Mouse (Mus musculus) cerebral cortex, adult 2 months (tissue): ENCODE results near the gene Mical2.

ENCODE experiments used
- WGBS: fragments of 180-500 bp; shearing (Covaris S2); methylation state at CpG from one replicate; pipeline ENCODE4 v1.1.7; 2018; 5-methylcytosine and 5-hydroxymethylcytosine counted together

Gene Mical2

DNA sequence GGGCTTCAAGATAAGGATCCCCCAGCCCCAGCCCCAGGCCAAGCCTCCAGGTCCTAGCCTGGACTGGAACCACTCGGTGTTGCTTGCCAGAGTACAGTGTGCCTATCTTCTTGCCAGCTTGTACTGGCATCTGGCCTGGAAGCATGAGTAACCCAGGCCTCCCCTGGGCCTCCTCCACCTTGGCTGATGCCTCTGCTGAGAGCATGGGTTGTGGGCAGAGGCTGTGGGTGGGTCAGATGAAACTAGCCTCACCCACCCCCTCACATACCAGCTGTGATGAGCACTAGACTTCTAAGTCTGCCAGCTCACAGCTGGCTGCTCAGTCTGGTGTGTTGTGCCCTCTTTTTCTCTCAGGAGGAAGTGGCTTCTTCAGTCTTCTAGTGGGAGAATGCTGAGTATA lies 90.6 kb downstream of the Mical2 start:
- 21% methylated on average over 1 of the region's 1 CpGs for WGBS

DNA sequence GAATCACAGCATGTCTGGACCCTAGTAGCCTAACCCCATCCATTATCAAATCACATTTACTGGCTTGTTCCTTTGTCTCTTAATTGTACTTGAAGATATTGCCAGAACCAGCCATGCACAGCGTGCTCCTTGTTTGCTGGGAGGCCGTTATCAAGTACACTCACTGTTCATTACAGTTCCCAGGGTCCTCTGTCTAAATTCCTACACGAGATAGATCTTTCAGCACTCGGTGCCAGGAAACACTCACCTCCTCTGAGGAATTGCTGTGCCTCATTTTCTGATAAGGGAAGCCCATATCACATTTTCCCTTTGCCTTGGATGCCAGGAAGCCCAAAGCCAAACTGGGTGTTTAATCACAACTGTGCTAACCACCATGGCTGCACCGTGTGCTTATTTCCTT lies 91.8 kb downstream of the Mical2 start:
- WGBS = 54% methylated on average over 5 of the region's 5 CpGs

DNA sequence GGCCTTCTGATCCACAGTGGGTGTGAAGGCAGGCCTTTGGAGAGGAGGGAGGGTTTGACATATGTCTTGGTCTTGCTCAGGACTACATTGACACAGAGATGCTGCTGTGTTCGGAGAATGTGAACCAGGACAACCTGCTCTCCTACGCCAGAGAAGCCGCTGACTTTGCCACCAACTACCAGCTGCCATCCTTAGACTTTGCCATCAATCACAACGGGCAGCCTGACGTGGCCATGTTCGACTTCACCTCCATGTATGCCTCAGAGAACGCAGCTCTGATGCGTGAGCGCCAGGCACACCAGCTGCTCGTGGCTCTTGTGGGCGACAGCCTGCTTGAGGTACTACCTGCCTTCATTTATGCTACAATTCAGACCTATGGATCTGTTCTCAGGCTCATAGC lies 92.7 kb downstream of the Mical2 start:
- WGBS = 63% methylated on average over 11 of the region's 11 CpGs

DNA sequence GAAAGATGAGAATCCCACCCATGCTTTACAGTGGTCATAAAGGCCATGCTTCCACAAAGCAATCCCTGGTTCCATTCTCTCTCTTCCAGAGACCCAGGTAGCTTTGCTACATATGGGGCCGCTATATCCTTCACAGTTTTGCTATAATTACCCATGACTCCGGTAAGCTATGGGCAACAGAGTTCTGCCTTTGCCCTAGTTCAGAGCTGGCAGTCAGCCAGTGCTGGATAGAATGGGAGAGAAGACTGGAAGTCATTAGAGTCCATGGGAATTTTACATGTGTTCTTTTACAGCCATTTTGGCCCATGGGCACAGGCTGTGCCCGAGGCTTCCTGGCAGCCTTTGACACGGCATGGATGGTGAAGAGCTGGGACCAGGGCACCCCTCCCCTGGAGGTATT lies 93.8 kb downstream of the Mical2 start:
- whole genome bisulfite sequencing = 48% methylated on average over 4 of the region's 4 CpGs

DNA sequence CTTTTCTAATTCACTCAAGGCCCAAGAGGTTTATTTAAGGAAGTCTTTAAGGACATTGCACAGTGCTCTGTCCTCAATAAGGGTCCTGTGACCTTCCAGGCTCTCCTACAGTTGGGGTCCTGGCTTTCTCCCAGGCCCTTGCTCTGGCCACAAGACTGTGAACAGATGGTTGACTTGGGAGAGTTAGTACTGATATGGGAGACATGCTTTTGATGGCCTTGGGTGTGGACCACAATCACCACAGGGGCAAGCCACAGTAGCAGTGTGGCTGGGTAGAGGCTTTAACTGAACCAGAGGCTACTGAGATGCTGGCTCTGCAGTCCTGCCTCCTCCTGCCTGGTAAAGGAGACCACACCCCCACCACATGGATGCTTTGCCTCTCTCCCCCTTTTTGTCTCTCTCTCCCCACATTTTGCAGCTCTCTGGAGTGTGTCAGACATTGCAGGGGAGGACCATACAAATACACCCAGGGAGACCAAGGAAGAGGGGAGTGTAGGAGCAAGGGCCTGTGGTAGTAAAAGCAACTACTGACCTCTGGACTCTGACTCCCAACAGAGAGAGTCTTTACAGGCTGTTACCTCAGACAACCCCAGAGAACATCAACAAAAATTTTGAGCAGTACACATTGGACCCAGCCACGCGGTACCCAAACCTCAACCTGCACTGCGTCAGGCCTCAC lies 94.5 kb downstream of the Mical2 start:
- 93% methylated on average over 3 of the region's 3 CpGs for WGBS

DNA sequence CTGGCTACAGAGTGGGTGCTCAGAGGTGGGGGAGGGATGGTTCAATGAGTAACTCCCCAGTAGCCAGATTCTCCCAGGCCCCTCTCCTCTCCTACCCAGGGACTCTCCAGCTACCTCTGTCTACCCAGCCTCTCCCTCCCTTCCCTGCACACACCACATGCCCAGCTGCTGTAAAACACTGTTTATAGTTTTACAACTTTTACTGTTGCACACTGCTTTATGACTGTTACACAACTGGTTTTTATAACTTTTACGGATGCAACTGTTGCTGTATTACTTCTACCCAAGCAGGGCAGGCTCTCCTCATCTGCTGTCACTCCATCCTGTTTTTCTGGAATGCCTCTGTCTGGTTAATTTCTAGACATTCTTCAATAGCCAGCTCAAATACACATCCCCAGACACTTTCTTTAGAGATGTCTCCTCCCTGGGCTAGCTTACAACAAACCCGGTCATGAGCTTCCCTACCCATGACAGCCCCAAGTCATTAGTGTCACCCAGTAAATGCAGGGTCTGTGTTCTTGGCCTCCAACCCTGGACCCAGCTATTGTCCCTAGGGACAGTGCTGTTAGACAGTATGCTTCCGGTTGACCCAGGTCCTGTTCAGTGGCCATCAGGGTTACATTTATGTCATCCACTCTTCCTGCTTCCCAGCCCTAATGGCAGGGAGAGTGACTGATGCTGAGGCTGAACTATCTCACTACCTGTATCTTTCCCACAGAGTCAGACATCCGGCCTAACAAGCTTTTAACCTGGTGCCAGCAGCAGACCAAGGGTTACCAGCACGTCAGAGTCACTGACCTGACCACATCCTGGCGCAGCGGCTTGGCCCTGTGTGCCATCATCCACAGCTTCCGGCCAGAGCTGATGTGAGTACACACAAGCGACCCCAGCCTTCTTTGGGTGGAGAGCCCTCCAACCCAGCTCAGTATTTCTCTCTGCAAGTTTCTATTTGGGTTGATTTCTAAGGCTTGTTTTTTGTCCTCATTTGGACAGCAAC lies 96.4 kb downstream of the Mical2 start:
- WGBS = 88% methylated on average over 9 of the region's 9 CpGs

DNA sequence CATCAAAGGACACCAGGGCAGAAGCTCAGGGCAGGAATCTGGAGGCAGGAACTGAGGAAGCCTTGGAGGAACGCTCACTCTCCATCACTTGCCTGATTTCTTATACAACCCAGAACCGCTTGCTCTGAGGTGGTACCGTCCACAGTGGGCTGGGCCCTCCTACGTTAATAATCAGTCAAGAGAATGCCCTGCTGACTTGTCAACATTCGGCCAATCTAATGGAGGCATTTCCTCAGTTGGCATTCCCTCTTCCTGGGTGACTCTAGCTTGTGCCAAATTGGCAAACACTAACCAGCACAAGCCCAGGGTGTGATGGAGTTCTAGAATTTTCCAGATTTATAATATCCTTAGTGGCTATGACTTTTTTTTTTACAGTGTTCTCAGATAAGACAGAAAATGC lies 98.9 kb downstream of the Mical2 start:
- 87% methylated on average over 5 of the region's 5 CpGs for WGBS

DNA sequence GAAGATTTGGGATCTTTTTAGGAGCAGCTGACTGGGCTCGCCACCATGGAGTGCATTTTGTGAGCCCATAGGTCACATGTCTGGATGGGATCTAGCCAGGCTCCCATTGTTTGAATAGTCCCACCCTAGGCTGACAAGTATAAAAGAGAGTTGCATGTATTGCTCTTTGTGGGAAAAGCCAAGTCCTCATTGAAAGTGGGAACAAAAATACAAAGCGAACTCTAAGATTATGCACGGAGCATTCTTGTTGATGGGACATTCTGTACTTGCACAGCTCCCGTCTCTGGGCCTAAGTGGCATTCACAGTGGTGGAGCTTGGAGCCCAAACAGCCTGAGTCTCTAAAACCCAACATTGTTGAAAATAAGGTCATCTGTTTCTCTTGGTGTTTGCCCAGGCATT lies 101.2 kb downstream of the Mical2 start:
- WGBS = 66% methylated on average over 4 of the region's 4 CpGs

DNA sequence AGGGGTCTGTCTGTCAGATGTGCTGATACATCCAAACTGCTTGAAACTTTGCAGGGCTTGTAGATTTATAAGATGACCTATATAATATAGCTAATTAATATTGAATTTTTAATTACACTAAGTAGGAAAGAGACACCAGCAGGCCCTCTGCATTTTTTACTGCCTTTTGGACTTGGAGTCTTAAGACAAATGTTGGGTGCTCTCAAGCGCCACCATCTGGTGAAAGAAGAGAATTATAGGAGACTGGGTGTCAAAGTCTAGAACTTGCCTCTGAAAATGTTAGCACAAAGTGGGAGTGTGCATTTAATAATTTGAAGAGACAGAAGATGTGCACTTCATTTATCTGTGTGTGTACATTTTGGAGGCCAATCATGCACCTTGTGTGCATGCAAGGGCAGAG lies 103.3 kb downstream of the Mical2 start:
- WGBS = 12% methylated on average over 1 of the region's 1 CpGs

DNA sequence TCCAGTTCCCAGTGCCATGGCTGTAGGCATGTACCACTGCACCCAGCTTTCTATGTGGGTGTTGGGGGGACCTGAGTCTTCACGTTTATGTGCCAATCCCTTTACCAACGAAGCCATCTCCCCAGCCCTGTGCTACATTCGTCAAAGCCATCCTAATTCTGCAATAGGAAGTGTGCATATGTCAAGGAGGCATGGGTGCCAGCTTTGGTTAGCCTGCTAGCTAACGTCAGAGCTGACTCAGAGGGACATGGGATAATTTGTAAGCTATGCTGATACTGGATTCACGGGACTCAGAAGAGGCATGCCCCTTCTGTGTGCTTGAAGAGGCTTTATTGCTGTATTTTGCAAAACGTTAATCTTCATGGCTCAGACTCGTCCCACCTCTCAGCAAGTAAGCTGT lies 103.8 kb downstream of the Mical2 start:
- WGBS = 47% methylated on average over 7 of the region's 7 CpGs

DNA sequence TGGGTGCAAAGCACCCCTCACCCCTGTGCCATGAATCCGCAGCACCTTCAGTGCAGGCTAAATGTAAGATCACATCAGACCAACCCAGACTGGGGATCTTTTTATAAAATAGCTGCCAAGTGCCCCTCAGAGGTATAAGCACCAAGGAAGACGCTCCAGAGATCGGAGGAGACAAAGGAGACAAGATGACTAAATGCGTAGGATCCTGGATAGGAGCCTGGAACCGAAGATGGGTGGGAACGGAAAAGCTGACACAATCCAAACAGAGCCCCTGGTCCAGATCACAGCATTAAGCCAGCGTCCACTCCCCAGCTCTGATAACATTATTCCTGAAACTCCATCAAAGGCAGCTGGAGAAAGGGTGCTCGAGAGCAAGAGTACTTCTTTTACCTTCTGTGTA lies 105.3 kb downstream of the Mical2 start:
- WGBS = 47% methylated on average over 8 of the region's 8 CpGs

DNA sequence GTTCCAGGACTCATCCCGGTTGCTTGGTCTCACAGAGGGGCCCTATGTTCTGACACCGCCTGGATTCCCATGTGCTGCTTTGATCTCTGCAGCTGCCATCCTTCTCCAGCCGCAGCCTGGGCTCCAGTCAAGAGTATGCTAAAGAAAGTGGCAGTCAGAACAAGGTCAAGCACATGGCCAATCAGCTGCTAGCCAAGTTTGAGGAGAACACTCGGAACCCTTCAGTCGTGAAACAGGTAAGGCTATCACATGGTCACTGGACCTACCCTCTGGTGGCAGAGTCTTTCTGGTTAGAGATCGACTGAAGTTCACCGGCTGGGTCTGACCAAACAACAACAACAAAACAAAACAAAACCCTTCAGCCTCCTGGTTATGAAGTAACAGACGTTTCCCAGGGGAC lies 106.1 kb downstream of the Mical2 start:
- 62% methylated on average over 8 of the region's 8 CpGs for WGBS

DNA sequence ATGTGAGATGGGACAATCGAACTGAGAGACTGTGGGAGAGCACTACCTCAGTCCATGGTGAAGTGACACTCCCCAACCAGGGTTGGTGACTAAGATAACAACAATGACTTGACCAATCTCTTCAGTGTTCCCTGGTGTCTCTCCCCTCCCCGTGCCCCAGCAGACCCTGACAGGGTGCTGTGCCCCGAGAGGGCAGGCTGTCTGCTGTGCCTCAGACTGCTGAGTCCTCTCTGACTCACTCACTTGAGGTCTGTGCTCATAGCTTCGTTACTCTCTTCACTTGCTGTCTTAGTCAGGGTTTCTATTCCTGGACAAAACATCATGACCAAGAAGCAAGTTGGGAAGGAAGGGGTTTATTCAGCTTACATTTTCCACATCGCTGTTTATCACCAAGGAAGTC lies 106.8 kb downstream of the Mical2 start:
- 47% methylated on average over 5 of the region's 5 CpGs for WGBS

DNA sequence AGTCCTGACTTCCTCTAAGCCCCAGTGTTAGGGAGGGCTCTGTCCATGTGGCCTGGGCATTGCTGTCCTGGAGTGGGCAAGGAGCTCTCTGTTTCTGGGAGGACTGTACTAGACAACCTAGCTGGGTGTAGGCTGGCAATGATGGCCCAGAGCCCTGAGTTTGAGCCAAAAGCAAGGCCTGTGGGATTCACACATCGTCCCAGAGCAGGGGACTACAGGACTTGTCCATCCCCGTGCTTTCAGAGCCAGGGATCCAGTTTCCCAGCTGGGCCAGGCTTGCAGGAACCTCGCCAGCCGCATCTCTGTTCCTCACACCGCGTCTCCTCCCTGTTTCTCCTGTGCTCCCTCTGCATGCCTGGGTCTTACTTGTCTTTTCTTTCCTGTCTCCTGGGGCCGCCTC lies 107.7 kb downstream of the Mical2 start:
- WGBS = 58% methylated on average over 7 of the region's 7 CpGs

DNA sequence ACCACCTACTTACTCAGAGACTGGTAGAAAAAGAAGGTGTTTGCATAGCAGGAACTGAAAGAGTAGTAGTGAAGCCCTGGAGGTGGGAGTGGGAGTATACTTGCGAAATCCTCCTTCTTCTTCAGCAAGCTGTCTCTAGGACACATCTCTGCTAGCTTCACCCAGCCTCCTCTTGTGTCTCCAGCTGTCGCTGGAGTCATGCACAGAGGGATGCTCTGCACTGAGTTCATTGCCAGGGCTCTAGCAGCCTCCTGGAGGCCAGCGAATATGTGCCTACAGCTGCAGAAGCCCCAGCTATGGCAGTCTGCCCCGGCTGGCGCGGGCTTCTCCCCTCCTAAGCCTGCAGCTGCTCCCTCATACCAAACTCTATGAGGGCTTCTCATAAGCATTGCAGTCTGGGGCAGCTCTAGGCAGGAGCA lies 110.6 kb downstream of the Mical2 start:
- WGBS = 16% methylated on average over 6 of the region's 6 CpGs

DNA sequence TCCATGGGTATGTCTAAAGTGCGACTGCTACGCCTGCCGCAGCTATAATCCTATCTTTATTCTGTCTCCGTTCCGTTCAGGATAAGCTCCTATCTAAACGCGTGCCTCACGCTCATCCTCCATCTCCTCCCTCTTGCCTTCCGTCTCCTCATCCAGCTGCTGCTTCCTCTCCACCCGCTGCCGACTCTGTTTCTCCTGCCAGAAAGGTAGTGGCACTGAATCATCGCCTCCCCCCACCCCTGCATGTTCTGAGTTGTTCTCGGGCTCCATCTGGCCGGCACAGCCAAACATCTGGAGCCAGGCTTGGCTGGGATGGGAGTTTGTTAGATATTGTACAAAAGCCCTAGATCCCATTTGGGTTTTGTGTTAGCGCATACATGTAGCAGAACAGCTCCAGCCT lies 111.1 kb downstream of the Mical2 start:
- 40% methylated on average over 15 of the region's 15 CpGs for WGBS

DNA sequence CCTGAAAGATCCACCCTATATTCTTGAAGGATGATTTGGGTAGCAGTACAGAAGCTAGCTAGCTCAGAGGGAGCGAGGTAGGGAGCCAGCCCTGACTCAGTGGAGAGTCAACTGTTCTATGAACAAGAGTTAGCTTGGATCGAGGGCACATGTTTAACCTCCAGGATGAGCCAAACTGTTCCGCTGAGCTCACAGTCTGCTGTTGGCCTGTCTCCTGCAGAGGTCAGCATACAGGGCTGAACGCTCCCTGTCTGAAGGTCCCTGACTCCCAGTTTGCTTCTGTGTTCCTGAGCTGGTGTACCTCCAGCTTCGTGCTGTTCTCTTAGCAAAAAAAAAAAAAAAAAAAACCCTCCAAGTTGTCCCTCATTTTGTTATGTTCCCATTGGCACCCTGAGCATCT lies 112.1 kb downstream of the Mical2 start:
- WGBS = 64% methylated on average over 5 of the region's 5 CpGs

DNA sequence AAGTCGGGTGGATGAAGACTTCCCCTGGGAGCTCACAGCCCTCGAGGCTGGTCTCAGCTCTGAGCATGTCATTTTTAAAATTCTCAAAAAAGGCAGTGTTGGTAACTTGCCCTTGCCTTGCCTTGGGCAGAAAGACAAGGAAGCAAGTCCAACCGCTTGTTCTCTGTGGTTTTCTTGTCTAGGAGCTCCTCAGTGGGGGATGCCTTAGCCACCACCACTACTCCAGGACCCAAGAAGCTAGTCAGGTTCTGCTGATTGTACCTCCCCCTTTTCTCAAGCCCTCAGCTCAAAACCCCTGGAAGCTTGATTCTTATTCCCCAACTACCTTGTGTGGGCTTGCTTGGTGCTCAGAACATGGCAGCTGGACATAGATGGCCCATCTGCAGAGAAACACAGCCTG lies 115.4 kb downstream of the Mical2 start:
- WGBS = 55% methylated on average over 3 of the region's 3 CpGs

DNA sequence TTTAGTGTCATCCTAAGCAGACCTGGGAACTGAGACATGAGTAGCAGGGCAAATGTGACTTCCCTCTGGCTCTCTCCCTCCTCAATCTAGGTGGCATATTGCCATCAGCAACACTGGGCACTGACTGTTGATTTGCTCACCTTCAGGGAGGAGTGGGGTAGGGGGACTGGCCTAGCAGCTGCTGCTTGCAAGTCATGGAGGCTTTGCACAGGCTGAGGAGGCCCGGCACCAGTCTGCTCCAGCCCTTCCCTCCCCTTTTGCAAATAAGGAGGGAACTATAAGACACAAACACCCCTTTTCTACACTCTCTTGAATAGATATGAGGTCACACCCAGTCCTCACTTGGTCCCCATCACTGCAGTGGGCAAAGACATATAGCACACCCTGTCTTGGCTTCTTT lies 120.0 kb downstream of the Mical2 start:
- WGBS = 52% methylated on average over 1 of the region's 1 CpGs

DNA sequence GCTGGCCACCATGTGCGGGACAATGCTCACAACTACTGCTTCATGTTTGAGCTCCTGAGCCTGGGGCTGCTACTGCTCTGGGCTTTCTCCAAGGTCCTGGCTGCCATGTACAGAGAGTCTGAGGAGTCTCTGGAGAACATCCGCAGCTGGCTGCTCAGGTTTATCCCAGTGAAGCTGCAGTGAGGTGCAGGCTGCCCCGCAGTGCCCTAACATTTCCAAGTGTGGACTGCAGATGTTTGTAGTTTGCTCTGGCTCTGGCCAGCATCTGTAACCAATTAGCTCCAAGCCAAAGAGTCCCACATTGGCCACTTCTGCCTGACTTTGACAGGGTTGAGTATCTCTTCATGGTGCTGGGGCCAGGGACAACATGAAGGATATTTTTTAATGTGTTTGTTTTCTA lies 125.9 kb downstream of the Mical2 start:
- 82% methylated on average over 3 of the region's 3 CpGs for WGBS

DNA sequence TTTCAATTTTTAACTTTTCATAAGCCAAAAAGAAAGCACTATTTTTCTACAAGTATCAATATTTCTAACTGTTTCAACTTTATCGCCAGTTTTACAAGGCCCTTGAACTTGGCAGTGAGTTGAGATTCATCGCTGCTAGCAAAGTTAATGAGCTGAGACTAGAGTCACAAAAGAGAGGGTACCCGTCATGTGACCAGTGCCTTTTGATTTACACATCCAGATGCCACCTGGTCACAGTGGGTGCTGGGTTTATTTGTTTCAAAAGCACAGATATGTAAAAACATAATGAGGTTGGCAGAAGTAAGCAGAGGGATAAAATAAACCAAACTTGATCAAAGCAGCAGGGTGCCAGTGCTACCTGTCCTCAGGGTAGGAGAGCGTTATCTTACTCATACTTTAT lies 126.3 kb downstream of the Mical2 start:
- WGBS = 61% methylated on average over 4 of the region's 4 CpGs

DNA sequence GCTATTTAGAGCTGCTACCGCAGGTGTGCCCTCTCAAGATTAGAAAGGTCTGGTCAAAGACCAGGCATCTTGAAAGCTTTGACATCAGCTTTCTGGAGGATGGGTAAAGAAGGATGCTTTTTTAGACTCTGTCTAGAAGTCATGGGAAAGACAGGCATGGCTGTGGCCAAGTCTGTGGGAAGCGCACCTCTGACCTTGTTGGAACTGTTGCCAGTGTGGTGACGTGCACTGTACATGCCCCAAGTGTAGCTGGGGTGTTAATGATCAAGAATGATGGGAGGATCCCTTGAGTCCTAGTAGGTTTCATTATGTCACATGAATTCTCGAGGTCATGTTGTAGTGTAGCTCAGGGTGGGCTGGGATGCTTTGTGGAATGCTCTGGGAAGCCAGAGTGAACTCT lies 127.4 kb downstream of the Mical2 start:
- WGBS = 79% methylated on average over 4 of the region's 4 CpGs

DNA sequence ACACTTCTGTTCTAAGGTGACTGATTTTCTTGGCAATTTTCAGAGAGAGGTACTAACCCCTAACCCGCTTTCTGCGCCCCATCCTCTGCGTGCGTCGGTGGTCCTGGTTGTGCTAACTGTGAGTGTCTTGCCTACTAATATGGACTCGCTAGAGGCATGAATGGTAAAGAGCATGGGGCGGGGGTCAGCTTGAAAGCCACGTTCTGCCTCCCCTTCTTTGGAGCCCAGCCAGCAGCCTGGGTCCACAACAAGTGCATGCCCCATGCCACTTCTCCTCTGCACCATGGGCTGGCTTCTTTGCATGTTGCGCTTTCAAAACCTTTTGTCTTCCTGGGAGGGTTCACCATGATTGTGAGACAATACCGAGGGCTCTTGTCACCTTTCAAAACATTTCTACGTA lies 128.3 kb downstream of the Mical2 start:
- 63% methylated on average over 11 of the region's 11 CpGs for WGBS
